Mouse (Mus musculus) CH12.LX (cell line): Measurements from ENCODE around the gene St6galnac1. TPM values are rescaled to one million over a fixed set of nuclear protein-coding genes. Genes with fewer than 3 reads are reported as not detected.

Experiments
- DNase-seq: peaks from one replicate; pipeline ENCODE4 v3.0.0-alpha.2; 2013; ENCODE audit errors: extremely low read depth
- H3K27ac ChIP-seq: 2 replicates; pipeline ENCODE4 v1.5.1; 2012; ENCODE audit warnings: low read depth, mild to moderate bottlenecking, control low read depth, moderate library complexity; ENCODE audit not compliant: insufficient read depth
- H3K27me3 ChIP-seq: replicated peaks from 2 replicates; pipeline ENCODE3; 2012; ENCODE audit warnings: inconsistent platforms
- H3K36me3 ChIP-seq, 2 experiments: replicated peaks in 1 of 2; 2 replicates each; pipeline versions ENCODE3 to v1.6.1; 2012; ENCODE audit warnings: inconsistent platforms in 1 of 2, low read length in 1 of 2, mild to moderate bottlenecking in 1 of 2, mixed read lengths in 1 of 2, moderate library complexity in 1 of 2; ENCODE audit not compliant: control insufficient read depth in 1 of 2, insufficient read depth in 1 of 2
- H3K4me1 ChIP-seq, 2 experiments: 2 replicates each; pipeline ENCODE4 v1.6.1; 2012; ENCODE audit warnings: inconsistent platforms in 1 of 2, moderate library complexity in 1 of 2; ENCODE audit not compliant: insufficient read depth in 2 of 2, control insufficient read depth in 1 of 2
- H3K4me2 ChIP-seq: 2 replicates; pipeline ENCODE4 v1.6.1; 2012; ENCODE audit warnings: low read depth, mild to moderate bottlenecking, control low read depth; ENCODE audit not compliant: poor library complexity, insufficient read depth, severe bottlenecking
- H3K4me3 ChIP-seq, 3 experiments: fragments of 150-350 bp in 1 of 3; sonication (generic) in 1 of 3; replicated peaks in 1 of 3; 2 replicates each; pipeline versions ENCODE3 to v1.5.1; 2011 to 2012; ENCODE audit warnings: low read depth in 2 of 3, low read length in 2 of 3, mild to moderate bottlenecking in 2 of 3, moderate library complexity in 2 of 3, control low read depth in 1 of 3, improper control_type of control experiment in 1 of 3, inconsistent platforms in 1 of 3, mixed read lengths in 1 of 3; ENCODE audit not compliant: poor library complexity in 1 of 3
- H3K79me2 ChIP-seq: replicated peaks from 2 replicates; pipeline ENCODE4 v1.6.1; 2012; ENCODE audit warnings: mild to moderate bottlenecking, moderate library complexity; ENCODE audit not compliant: control insufficient read depth, poor library complexity, insufficient read depth, severe bottlenecking; ENCODE audit errors: extremely low read depth
- H3K9ac ChIP-seq: 2 replicates; pipeline ENCODE4 v1.6.1; 2012; ENCODE audit warnings: low read depth, mild to moderate bottlenecking, control low read depth, moderate library complexity; ENCODE audit not compliant: insufficient read depth
- H3K9me3 ChIP-seq: replicated peaks from 2 replicates; pipeline ENCODE3; 2012; ENCODE audit warnings: low read length, inconsistent platforms, mixed read lengths
- CHD2 ChIP-seq: IDR thresholded peaks from 2 replicates; pipeline ENCODE4 v1.6.1; 2011; ENCODE audit warnings: low read length, improper control_type of control experiment
- E2F4 ChIP-seq: IDR thresholded peaks from 2 replicates; pipeline ENCODE4 v1.6.1; 2011; ENCODE audit warnings: low read depth, low read length, improper control_type of control experiment; ENCODE audit not compliant: insufficient replicate concordance
- ELF1 ChIP-seq: IDR thresholded peaks from 2 replicates; pipeline ENCODE4 v1.6.1; 2014; ENCODE audit warnings: low read depth, mild to moderate bottlenecking, inconsistent platforms, low read length, improper control_type of control experiment
- EP300 ChIP-seq: IDR thresholded peaks from 2 replicates; pipeline ENCODE4 v1.6.1; 2011; ENCODE audit warnings: low read length, improper control_type of control experiment
- JUND ChIP-seq: conservative IDR thresholded peaks from 2 replicates; pipeline ENCODE4 v1.6.1; 2011; ENCODE audit warnings: low read depth, low read length, improper control_type of control experiment
- KAT2A ChIP-seq: IDR thresholded peaks from 2 replicates; pipeline ENCODE4 v1.6.1; 2012; ENCODE audit warnings: low read length, improper control_type of control experiment, inconsistent platforms; ENCODE audit not compliant: insufficient replicate concordance
- MAFK ChIP-seq: IDR thresholded peaks from 2 replicates; pipeline ENCODE4 v1.6.1; 2011; ENCODE audit warnings: low read length, improper control_type of control experiment; ENCODE audit not compliant: insufficient replicate concordance
- MAX ChIP-seq: IDR thresholded peaks from 2 replicates; pipeline ENCODE4 v1.6.1; 2011; ENCODE audit warnings: low read length, improper control_type of control experiment
- MEF2A ChIP-seq: IDR thresholded peaks from 2 replicates; pipeline ENCODE4 v1.6.1; 2014; ENCODE audit warnings: low read depth, mild to moderate bottlenecking, inconsistent platforms, low read length, improper control_type of control experiment, borderline replicate concordance
- MXI1 ChIP-seq: IDR thresholded peaks from 2 replicates; pipeline ENCODE4 v1.6.1; 2011; ENCODE audit warnings: mild to moderate bottlenecking, low read depth, low read length, improper control_type of control experiment
- MYC ChIP-seq: IDR thresholded peaks from 2 replicates; pipeline ENCODE4 v1.6.1; 2011; ENCODE audit warnings: low read depth, mild to moderate bottlenecking, improper control_type of control experiment, low read length
- PAX5 ChIP-seq: IDR thresholded peaks from 2 replicates; pipeline ENCODE4 v1.6.1; 2012; ENCODE audit warnings: low read length, inconsistent platforms, mixed read lengths
- POLR2AphosphoS2 ChIP-seq: IDR thresholded peaks from 2 replicates; pipeline ENCODE4 v1.6.1; 2011; ENCODE audit warnings: low read depth, low read length, improper control_type of control experiment
- RAD21 ChIP-seq: IDR thresholded peaks from 2 replicates; pipeline ENCODE4 v1.6.1; 2011; ENCODE audit warnings: low read depth, mild to moderate bottlenecking, low read length, improper control_type of control experiment, moderate library complexity
- SMC3 ChIP-seq: IDR thresholded peaks from 2 replicates; pipeline ENCODE4 v1.6.1; 2011; ENCODE audit warnings: low read depth, low read length, improper control_type of control experiment
- TBP ChIP-seq: conservative IDR thresholded peaks from 2 replicates; pipeline ENCODE4 v1.6.1; 2011; ENCODE audit warnings: low read depth, low read length, improper control_type of control experiment
- ZNF384 ChIP-seq: IDR thresholded peaks from 2 replicates; pipeline ENCODE4 v1.6.1; 2012; ENCODE audit warnings: low read depth, low read length, improper control_type of control experiment, inconsistent platforms
- dilution Hi-C: fragments of 300-500 bp; cut with MboI; formaldehyde crosslinking; loops from 2 replicates; pipeline ENCODE4 v1.14.3; 2020; ENCODE audit warnings: low sequenced_read_pairs; ENCODE audit not compliant: extremely low pct_unique_long_range_greater_than_20kb, extremely low pct_ligation_motif_present
- in situ Hi-C: fragments of 300-500 bp; cut with MboI; formaldehyde crosslinking; loops from 3 replicates; pipeline ENCODE4 v1.14.3; 2019; ENCODE audit warnings: low sequenced_read_pairs, low pct_ligation_motif_present, low pct_unique_long_range_greater_than_20kb, mixed read lengths
- polyA plus RNA-seq: library from polyadenylated mRNA; unstranded; fragments of >175 nt; gene quantifications from 2 replicates; pipeline ENCODE4 v1.2.1, GENCODE M21; 2012; ENCODE audit warnings: low read depth; ENCODE audit not compliant: insufficient read length
- total RNA-seq, 2 experiments: library from RNA; depleted of rRNA; stranded (reverse); fragments of 300-350 nt in 1 of 2; fragments of >200 nt in 1 of 2; gene quantifications; 2 replicates each; pipeline ENCODE4 v1.2.3; 2012 to 2014

St6galnac1 gene
- total and polyA plus RNA-seq, 3 experiments: not detected

- peaks cover 3% of the 10 kb centered on the region for H3K27me3 ChIP-seq
- H3K27ac ChIP-seq: no peak overlapping the region
- no peak overlapping the region for H3K9ac ChIP-seq
- H3K4me1 ChIP-seq: no peaks in the 10 kb centered on the region
- TF ChIP-seq JUND (no peak), KAT2A (no peak), MXI1 (no peak), ZNF384 (no peak), MAX (no peak), MAFK (no peak), ELF1 (no peak), EP300 (no peak), TBP (no peak), E2F4 (no peak), MYC (no peak), SMC3 (no peak), CHD2 (no peak), RAD21 (no peak), POLR2AphosphoS2 (no peak), PAX5 (no peak), MEF2A (no peak)
- TF ChIP-seq, all 38 proteins: peak for 0
- DNase-seq: no peak
- Histone ChIP-seq H3K4me3 (no peak overlapping the region), H3K36me3 (no peaks in the 10 kb centered on the region), H3K79me2 (no peaks in the 10 kb centered on the region), H3K4me2 (no peak overlapping the region), H3K9me3 (peaks cover 2% of the 10 kb centered on the region)
- in situ Hi-C loops: no loop called here
- dilution Hi-C loops: no loop called here
Observed at GRCm38 (mm10) chr11:116755191-116755590, 20.1 kb downstream of the St6galnac1 start.

DNA sequence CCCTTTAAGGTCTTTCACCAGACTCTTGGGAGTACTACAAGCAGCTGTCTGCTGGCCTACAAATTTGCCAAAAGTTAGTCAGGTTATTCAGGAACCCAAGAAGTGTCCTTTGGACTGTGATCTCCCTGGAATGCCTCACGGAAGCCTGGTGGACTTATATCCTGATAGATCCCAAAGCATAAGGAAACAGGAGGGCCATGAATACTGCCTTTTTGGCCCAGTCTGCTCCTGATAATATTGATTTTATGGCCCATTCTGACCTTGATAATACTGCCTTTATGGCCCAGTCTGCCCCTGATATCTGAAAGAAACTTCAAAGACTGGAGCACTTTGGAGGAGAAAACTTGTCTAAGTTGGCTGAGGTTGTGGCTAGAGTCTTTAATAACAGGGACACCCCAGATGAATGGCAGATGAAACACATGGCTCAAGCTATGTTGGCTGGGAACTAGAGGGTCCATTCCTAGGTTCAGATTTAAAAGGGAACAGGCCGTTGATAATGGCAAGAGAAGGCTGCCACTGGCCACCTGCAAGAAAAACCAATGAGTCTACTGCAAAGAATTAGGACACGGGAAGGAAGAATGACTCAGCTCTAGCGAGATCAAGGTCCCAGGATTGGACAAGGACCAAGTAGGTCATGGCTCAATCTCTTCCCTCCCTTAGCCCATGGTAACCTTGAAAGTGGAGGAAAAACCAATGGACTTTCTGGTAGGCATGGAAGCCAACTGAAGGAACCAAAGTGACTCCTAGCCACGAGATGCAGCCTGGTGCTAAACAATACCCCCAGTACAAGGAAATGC is 21.4 kb downstream of the St6galnac1 start:
- Histone ChIP-seq H3K4me1 (peaks cover 1 to 3% of the 10 kb centered on the region in 2 experiments; a peak in 2 of 4 replicates), H3K27me3 (peaks cover 7% of the 10 kb centered on the region), H3K36me3 (no peaks in the 10 kb centered on the region), H3K9ac (no peak overlapping the region), H3K27ac (no peak overlapping the region), H3K4me2 (no peak overlapping the region), H3K9me3 (no peaks in the 10 kb centered on the region), H3K79me2 (no peaks in the 10 kb centered on the region), H3K4me3 (no peak overlapping the region)
- DNase-seq: no peak
- TF ChIP-seq MAX: no peak
- in situ Hi-C loops: no loop called here
- dilution Hi-C loops: no loop called here
